Mouse (Mus musculus) frontal cortex, adult (tissue): ENCODE measurements around the gene Trim47.
A peak's percentile ranks its signal among the peaks of the same experiment; 100 is the strongest.

Experiments
- ATAC-seq: cut with Nextera tagmentation; 2 replicates; pipeline ENCODE4 v1.9.2; 2017; ENCODE audit warnings: mild to moderate bottlenecking, moderate library complexity, mixed read lengths; ENCODE audit not compliant: low TSS enrichment

Gene Trim47

DNA sequence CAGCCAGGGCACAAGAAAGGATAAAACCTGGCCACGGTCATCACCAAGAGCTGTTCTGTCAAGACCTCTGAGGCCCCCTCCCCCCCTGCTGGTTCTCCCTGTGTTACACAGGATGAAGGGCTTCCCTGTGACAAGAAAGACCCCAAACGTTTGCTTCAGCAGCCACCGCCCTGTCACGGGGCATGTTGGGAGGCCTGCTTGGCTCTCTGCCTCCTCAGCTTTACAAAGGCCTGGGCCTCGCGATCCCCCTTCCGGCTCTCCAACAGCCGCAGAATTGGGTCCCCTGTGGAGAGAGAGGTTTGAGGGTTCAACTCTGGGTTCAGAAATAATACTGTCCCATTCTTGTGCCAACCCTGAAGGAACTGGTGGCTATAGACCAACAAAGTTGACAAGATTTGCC is 64.5 kb downstream of the Trim47 start:
- ATAC-seq, result no peak

DNA sequence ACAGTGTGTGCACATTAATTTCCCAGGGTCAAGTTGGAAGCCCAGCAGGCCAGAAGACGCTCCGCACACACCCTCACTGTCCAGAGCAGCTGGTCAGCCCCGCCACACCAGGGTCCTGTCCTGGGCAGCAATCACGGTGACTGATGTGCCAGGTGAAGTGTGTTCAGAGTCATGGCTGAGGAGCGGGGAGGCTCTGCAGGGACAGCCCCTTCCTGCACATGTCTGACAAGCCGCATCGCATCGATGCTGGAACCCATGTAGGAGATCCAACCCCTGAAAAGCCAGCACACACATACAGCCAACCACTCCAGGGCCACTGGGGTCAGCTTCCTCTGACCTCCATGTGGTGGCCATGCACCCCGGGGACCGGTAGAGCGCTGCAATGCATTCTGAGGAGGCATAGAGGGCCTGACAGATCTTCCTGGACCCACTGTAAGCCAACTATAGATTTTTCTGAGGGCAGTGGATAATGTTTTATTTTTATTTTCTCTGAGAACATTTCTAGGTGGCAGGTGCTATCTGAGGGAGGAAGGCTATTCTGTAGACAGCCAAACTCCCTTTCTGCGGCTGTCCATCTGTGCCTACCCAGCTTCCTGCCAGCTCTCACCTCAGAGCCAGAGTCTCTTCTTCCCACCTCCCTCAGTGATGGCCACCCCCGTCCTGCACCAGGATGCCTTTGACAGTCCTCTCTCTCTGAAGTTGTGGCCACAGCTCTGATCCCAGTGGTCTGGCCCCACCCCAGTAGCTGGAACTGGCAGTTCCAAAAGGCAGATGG is 65.2 kb downstream of the Trim47 start:
- peak; percentile 66; the same call in 1 of the 2 replicates for ATAC-seq

DNA sequence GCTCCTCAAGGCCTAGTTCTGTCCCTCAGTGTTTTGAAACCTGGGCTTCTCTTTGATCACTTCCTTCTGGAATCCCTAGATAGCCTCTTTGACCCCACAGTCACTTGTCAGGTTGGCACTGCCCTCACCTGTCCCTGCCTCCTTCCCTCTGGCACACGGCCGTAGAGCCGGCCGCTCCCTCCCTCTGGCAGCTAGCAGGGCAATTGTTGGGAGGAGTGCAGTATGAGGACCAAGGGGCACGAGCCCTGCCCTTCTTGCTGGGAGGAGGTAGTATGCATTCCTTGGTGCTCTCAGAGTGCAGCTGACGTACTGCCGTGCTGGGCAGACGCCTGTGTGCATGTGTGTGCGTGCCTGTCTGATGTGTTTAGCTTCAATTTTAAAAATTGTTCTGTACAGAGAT is 66.4 kb downstream of the Trim47 start:
- no peak for ATAC-seq

DNA sequence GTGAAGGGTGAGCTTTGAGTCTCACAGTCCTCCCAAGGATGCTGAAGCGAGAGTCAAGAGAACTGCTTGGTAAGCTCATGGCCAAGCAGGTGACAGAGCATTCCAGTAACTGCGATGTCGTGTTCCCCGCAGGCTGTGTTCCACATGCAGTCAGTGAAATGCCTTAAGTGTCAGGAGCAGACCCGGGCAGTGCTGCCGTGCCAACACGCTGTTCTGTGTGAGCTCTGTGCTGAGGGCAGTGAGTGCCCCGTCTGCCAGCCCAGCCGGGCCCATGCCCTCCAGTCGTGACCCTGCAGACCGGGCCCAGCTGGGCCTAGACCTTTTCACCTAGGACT is 67.4 kb downstream of the Trim47 start:
- no peak for ATAC-seq

DNA sequence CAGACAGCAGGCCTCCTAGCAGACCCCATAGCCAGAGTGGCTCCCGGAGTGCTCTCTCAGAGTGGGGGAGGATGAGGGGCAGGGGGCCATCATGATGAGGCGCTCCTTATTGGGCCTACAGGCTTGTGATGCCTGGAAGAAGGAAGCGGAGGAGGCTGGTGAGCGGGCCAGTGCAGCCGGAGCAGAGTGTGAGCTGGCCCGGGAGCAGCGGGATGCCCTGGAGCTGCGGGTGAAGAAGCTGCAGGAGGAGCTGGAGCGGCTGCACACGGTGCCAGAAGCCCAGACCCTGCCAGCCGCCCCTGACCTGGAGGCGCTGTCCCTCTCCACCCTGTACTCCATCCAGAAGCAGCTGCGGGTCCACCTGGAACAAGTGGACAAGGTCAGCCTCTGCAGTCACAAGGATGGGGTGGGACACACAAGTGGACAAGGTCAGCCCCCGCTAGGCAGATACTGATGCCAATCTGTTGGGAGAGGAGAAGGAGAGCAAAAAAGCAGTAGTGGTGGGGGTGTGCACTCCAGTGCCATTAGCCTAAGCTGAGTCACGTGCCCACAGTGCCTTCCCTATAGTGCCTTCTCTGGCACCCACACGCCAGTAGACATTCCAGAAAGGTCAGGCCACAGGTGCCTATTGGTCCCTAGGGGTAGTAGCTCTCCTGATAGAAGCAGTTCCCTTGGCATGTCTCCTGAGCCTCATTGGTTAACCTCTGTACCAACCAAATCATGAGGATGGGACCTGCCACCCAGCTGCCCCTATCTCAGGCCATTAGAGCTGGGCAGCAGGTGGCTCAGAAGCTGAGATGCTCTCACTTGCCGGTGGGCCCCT is 67.9 kb downstream of the Trim47 start:
- ATAC-seq, result no peak

DNA sequence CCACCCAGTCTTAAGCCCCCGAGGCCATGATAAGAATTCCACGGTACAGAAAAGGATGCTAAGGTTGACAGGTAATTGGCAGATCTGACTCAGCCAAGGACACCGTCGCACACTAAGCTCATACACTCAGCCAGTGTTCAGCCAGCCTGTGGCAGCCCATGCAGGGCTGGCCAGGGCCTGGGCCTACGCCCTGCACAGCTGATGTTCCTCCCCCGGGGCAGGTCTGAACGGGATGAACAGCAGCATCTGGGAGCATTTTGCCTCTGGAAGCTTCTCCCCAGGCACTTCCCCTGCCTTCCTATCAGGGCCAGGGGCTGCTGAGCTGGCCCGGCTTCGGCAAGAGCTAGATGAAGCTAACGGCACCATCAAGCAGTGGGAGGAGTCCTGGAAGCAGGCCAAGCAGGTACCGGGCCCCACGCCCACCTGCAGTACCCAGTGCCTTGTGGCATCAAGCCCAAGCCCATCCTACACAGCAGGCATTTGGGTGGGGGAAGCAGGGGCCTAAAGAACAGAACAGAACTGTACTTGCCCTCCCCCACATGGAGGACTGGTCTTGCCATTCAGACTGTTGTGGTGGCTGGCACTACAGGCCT is 68.9 kb downstream of the Trim47 start:
- ATAC-seq, result peak; percentile 26; the same call in 1 of the 2 replicates

DNA sequence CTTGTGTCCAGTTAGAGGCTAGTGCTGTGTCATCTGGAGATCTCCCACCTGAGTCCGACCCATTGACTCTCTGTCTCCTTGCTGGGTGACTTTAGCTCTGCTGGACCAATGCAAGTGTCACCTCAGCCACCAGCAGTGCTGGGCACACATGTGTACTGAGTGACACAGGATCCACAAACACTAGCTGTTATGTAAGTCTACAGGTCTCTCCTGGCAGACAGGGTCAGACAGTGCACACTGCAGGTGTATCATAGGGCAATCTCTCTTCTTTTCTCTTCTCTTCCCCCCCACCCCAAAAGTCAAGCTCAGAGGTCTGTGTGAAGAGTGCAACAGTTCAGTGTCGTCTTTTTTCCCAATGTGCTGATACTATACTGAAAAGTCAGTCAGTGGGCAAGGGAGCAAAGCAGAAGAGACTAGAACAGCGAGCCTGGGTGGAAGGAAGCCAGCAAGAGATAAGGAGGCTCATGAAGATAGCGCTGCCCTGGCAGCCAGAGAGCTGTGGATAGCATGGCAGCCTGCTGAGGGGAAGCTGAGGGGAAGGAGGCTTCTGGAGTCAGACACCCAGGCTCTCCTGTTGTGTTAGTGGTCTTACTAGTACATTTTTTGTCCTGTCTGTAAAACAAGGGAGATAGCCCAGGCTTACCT is 69.7 kb downstream of the Trim47 start:
- ATAC-seq, result no peak

DNA sequence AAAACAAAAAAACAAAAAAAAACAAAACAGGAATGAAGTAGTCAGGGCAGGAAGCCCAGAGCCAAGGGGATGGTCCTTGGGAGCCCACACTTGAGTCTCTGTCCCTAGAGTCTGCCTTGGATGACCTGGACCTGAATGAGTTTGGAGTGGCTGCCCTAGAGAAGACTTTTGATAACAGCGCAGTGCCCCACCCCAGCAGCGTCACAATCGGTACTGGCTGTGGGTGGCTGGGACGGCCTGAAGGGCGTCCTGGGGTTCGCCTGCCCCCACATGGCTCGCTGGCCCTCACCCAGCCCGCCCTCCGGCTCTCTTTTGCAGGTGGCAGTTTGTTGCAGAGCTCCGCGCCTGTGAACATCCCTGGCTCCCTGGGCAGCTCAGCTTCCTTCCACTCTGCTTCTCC is 71.1 kb downstream of the Trim47 start:
- ATAC-seq, result no peak
